Mouse (Mus musculus) stomach, postnatal 0 days (tissue): ENCODE results near the gene Pak2. TPM values are rescaled to one million over a fixed set of nuclear protein-coding genes. Genes with fewer than 3 reads are reported as not detected.

Experiments used
- ATAC-seq: fragments of 200-750 bp; cut with Nextera tagmentation; 2 replicates; pipeline ENCODE4 v1.8.0; 2017; ENCODE audit not compliant: low FRiP score, low TSS enrichment
- DNase-seq: peaks from one replicate; pipeline ENCODE4 v3.0.0-alpha.2; 2016; ENCODE audit warnings: low spot score
- H3K27ac ChIP-seq: fragments of 300-500 bp; sonication (generic); replicated peaks from 2 replicates; pipeline ENCODE4 v1.5.1; 2014; ENCODE audit warnings: mild to moderate bottlenecking, control low read depth
- H3K27me3 ChIP-seq: fragments of 300-500 bp; sonication (generic); 2 replicates; pipeline ENCODE4 v1.6.1; 2014; ENCODE audit warnings: low read length; ENCODE audit not compliant: control insufficient read depth, insufficient read depth
- H3K36me3 ChIP-seq: fragments of 300-500 bp; sonication (generic); 2 replicates; pipeline ENCODE4 v1.6.1; 2014; ENCODE audit warnings: low read length, mixed read lengths; ENCODE audit not compliant: control insufficient read depth, insufficient read depth
- H3K4me1 ChIP-seq: fragments of 300-500 bp; sonication (generic); replicated peaks from 2 replicates; pipeline ENCODE4 v1.6.1; 2014; ENCODE audit warnings: antibody characterized with exemption; ENCODE audit not compliant: control insufficient read depth, insufficient read depth
- H3K4me2 ChIP-seq: fragments of 300-500 bp; sonication (generic); replicated peaks from 2 replicates; pipeline ENCODE4 v1.6.1; 2014; ENCODE audit warnings: low read depth, mild to moderate bottlenecking, control low read depth, moderate library complexity
- H3K4me3 ChIP-seq: fragments of 300-500 bp; sonication (generic); 2 replicates; pipeline ENCODE4 v1.5.1; 2014; ENCODE audit warnings: low read depth, low read length, control low read depth
- H3K9ac ChIP-seq: fragments of 300-500 bp; sonication (generic); 2 replicates; pipeline ENCODE4 v1.6.1; 2014; ENCODE audit warnings: mild to moderate bottlenecking, low read length, control low read depth, mixed read lengths
- H3K9me3 ChIP-seq: fragments of 300-500 bp; sonication (generic); 2 replicates; pipeline ENCODE4 v1.6.1; 2016; ENCODE audit warnings: low read length; ENCODE audit not compliant: control insufficient read depth
- CTCF ChIP-seq: IDR thresholded peaks from 2 replicates; pipeline ENCODE4 v1.5.1; 2016; ENCODE audit warnings: antibody characterized with exemption, low read depth, mild to moderate bottlenecking, moderate library complexity
- EP300 ChIP-seq: optimal IDR thresholded peaks from 2 replicates; pipeline ENCODE3; 2016; ENCODE audit warnings: antibody characterized with exemption
- WGBS: fragments of 180-500 bp; shearing (Covaris S2); extraction: QIAGEN DNeasy Blood & Tissue Kit; methylation state at CpG from one replicate; pipeline ENCODE4 v1.1.7; 2014; 5-methylcytosine and 5-hydroxymethylcytosine counted together
- polyA plus RNA-seq: library from polyadenylated mRNA; unstranded; fragments of >200 nt; fragmentation: Nextera tagmentation; extraction: Ambion mirVana; gene quantifications from 2 replicates; pipeline ENCODE4 v1.2.1, GENCODE M21; 2015

Gene Pak2
- polyA plus RNA-seq, 1 experiment from 2014 or later = 23.6 TPM

DNA sequence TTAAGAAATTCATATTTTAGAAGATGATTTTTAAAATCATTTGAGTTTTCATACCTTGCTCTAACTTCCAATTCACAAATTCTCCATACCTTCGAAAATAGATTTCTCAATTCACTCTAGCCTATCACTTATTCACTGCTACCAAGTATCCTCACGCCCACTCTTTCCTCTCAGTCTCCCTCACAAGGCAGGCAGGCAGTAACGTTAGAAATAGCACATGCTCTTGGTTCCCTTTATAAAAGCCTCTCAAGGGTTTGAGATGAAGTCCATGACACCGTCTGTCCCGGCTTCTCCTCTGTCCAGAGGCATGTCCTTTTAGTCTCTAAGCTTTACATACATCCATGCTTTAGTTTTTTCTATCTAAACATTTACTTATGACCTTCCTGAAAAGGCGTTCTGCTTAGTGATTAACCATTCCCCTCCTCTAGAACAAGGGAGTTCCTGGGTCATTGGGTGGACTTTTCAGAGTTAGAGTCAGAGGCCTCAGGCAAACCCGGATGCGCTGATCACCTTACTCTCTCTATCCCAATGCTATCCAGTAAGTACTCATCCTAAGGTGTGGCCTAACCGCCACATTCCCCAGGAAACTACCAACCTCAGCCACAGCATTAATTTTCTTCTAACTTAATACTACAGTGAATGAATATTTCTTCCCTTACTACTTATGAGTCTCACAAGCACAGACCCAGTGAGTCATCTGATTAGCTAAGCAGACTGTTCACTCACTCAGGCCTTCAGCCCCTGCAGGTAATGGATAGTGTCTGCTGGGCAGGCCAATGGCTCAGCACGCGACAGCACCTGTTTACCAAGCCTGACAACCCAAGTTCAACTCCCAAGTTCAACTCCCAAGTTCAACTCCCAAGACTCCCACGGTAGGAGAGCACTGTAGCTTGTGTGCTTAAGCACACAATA, 10.5 kb downstream of the Pak2 start:
- 0 out of 2 replicates have a peak, but pooled peaks cover 7% of the 10 kb centered on the region for H3K4me1 ChIP-seq
- H3K27me3 ChIP-seq = no peaks in the 10 kb centered on the region
- 47% methylated on average over 12 of the region's 12 CpGs for WGBS
- TF ChIP-seq CTCF (no peak), EP300 (no peak)
- no peaks in the 10 kb centered on the region for H3K36me3 ChIP-seq
- no peak overlapping the region for H3K9ac ChIP-seq
- H3K9me3 ChIP-seq = no peaks in the 10 kb centered on the region
- peak; percentile 56 for DNase-seq
- ATAC-seq = peak; percentile 90
- no peak overlapping the region for H3K4me2 ChIP-seq
- no peak overlapping the region for H3K4me3 ChIP-seq
- H3K27ac ChIP-seq = peak overlapping the region; percentile 13; the same call in 1 of the 2 replicates

DNA sequence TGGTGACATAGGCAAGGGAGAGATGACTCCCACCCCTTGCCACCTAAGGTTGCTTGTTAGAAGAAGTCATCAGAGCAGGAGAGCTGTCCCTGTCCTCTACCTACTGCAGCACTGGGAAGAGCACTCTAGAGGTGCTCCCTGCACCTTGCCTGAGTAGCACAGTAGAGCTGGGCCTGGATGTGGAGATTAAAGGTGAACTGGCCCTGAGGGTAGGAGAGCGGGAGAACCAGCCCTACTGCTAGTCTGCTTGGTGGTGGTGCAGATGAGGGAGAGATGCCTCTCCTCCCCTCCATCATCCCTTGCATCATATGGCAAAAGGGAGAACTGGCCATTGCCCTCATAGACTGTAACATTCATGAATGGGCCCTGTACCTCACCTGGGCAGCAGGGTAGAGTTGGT, 12.2 kb downstream of the Pak2 start:
- no peaks in the 10 kb centered on the region for H3K36me3 ChIP-seq
- H3K4me1 ChIP-seq = 0 out of 2 replicates have a peak, but pooled peaks cover 7% of the 10 kb centered on the region
- DNase-seq = no peak
- TF ChIP-seq CTCF (no peak), EP300 (no peak)
- no peak overlapping the region for H3K27ac ChIP-seq
- no peak overlapping the region for H3K4me2 ChIP-seq
- ATAC-seq = no peak
- H3K27me3 ChIP-seq = no peaks in the 10 kb centered on the region
- H3K9ac ChIP-seq = no peak overlapping the region
- WGBS = 88% methylated on average over 1 of the region's 1 CpGs
- no peaks in the 10 kb centered on the region for H3K9me3 ChIP-seq
- H3K4me3 ChIP-seq = no peak overlapping the region

DNA sequence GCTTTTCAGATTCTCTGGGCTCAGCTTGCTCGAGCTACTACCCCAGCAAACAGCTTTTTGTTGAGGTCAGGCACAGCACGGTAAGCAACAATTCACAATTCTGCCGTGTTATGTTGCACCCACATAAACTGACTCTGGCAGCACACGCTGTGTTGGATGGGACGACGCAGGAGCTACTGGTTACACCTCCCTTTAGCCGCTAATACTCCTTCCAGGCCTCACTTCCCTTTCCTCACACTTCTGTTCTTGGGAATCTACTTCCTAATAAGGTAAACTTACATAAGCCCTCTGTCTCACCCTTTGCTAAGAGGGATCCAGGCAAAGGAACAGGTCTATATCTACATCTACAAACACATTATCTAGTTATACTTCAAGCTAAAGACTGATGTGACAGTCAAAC, 15.2 kb downstream of the Pak2 start:
- H3K9me3 ChIP-seq = no peaks in the 10 kb centered on the region
- H3K27ac ChIP-seq = peak overlapping the region; percentile 5; the same call in 1 of the 2 replicates
- TF ChIP-seq EP300 = no peak
- TF ChIP-seq CTCF = no peak

DNA sequence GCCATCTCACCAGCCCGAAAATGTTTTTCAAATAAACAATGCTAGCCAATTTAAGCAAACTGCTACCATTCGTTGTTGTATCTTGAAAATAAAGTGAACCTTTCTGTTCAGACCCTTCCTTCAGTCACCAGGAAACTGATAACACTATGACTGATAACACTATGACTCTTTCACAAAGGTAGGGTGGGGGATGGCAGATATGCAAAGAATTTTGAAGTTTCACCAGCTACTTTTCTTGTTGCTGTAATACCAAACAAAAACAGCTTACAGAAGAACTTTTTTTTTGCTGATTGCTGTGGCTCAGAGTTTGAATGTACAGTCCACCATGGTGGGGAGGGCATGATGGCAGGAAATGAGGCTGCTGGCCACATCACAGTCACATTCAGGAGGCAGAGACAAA, 16.9 kb downstream of the Pak2 start:
- ATAC-seq = no peak
- H3K27ac ChIP-seq = no peak overlapping the region
- no peaks in the 10 kb centered on the region for H3K9me3 ChIP-seq
- H3K4me3 ChIP-seq = no peak overlapping the region
- no peak overlapping the region for H3K9ac ChIP-seq
- no peak overlapping the region for H3K4me2 ChIP-seq
- H3K27me3 ChIP-seq = no peaks in the 10 kb centered on the region
- TF ChIP-seq CTCF (no peak), EP300 (no peak)
- H3K36me3 ChIP-seq = no peaks in the 10 kb centered on the region
- 0 out of 2 replicates have a peak, but pooled peaks cover 5% of the 10 kb centered on the region for H3K4me1 ChIP-seq
- 56% methylated on average over 2 of the region's 2 CpGs for whole genome bisulfite sequencing
- no peak for DNase-seq

More for the DNA sequence above, 15.2 kb downstream of the Pak2 start:
- Histone ChIP-seq H3K4me1 (0 out of 2 replicates have a peak, but pooled peaks cover 6% of the 10 kb centered on the region), H3K27me3 (no peaks in the 10 kb centered on the region), H3K9ac (no peak overlapping the region), H3K36me3 (no peaks in the 10 kb centered on the region), H3K4me2 (no peak overlapping the region), H3K4me3 (no peak overlapping the region)
- 47% methylated on average over 7 of the region's 7 CpGs for WGBS
- DNase-seq (no peak), ATAC-seq (no peak)

DNA sequence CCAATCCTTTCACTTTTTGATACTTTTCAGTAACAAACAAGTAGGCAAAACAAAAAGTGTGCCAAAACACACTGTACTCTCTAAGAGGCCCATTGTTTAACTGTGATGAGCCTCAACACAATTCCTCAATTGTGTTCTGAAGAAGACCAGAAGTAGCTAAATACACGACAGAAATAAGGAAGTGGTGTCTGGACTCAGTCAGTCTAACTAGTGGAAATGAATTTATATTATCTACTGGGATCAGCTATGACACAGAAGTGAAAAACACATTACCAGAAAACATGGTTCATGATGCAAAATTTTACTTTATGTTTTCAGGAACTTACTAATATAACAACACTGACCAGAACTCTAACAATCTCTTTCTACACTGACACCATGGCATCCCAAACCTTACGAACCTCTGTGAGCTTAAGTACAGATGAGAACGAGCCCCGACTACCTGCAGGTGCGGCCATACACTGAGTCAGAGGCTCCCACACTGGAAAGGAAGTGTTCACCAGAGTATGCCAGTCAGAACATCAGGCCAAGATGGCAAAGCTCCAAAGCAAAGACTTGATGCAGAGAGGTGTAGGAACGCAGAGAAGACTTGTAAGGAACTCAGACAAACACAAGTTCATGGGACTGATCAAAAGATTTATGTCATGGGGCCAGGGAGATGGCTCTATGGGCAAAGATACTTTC, 19.2 kb downstream of the Pak2 start:
- Histone ChIP-seq H3K9me3 (no peaks in the 10 kb centered on the region), H3K27ac (no peak overlapping the region), H3K4me3 (no peak overlapping the region), H3K4me1 (no peaks in the 10 kb centered on the region), H3K27me3 (no peaks in the 10 kb centered on the region), H3K36me3 (no peaks in the 10 kb centered on the region), H3K4me2 (no peak overlapping the region), H3K9ac (no peak overlapping the region)
- WGBS = 46% methylated on average over 6 of the region's 6 CpGs
- ATAC-seq = peak; percentile 67
- peak; percentile 41 for DNase-seq
- TF ChIP-seq EP300 = no peak
- no peak for TF ChIP-seq CTCF

DNA sequence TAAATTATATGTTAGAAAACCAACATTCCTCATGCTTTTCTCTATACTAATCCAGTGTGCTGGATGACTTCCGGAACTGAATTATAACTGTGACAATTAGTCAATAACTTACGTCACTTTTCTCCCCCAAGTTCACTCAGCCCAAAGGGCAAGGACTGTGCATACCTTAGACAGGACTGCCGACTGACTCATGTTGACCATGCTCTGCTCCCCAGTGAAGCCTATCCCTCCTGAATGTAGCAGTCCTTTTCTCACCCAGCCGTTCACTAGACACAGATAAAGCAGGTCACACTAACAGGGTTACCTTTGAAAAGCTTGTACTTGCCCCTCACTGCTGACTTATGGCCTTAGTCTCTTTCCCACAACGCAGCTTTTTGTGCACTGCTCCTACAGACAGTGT, 20.3 kb downstream of the Pak2 start:
- Histone ChIP-seq H3K9me3 (no peaks in the 10 kb centered on the region), H3K36me3 (no peaks in the 10 kb centered on the region), H3K4me2 (no peak overlapping the region), H3K27me3 (no peaks in the 10 kb centered on the region), H3K4me3 (no peak overlapping the region), H3K4me1 (no peaks in the 10 kb centered on the region), H3K9ac (no peak overlapping the region), H3K27ac (peak overlapping the region; percentile 36; the same call in 1 of the 2 replicates)
- peak; percentile 94 for ATAC-seq
- 50% methylated on average over 5 of the region's 5 CpGs for WGBS
- TF ChIP-seq EP300 (no peak), CTCF (no peak)
- DNase-seq = peak; percentile 45
